Mouse (Mus musculus): ENCODE data around the gene Tmem82.

Tmem82 gene

DNA sequence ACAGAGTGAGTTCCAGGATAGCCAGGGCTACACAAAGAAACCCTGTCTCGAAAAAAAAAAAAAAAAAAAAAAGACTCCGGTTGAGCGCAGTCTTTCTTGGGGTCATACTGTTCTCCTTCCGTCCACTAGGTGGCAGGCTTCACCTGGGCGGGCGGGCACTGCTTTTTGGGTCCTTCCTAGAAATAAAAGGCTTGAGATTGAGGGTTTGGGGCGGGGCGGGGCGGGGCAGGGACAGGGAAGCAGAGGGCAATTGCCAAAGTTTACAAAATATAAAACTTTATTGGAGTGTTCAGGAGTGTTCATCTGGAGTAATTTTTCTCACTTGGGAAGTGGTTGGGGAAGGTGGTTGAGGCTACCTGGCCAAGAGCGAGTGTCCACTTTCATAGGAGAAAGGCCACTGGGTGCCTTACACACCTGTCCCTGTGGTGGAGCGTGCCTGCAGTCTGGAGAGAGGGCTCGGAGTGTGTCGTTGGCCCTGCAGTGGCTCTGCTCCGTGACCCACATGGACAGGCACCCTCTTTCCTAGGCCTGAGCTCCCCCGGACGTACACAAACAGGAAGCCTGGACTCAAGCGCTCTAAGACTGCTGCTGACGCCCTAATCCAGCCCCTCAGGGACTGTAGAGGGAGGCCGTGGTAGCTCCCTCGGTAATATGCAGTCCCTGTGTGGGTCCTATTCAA lies at the start of gene Tmem82:
TSS of gene Tmem82 (minus strand) at position 69 of the 679 bp plus-strand sequence.
- peak; percentile 37 to 55 for DNase-seq

DNA sequence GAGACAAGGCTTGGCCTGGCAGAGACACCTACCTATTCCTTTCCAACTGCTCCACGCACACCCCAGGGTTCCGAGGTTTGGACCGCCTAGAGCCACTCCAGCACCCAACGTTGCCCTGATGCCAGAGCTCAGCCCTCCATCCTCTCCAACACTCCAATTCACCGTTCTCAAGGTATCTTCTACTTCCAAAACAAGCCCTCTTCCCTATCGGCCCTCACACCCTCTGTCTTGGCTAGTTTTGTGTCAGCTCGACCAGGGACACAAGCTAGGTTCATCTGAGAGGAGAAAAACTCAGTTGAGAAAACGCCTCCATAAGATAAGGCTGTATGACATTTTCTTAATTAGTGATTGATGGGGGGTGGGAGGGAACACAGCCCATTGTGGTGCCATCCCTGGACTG lies 46.4 kb upstream of the Tmem82 start, which contains the start of gene Plekhm2:
TSS of gene Plekhm2 (minus strand) at position 101 of the 400 bp plus-strand sequence.
- DNase-seq = no peak

DNA sequence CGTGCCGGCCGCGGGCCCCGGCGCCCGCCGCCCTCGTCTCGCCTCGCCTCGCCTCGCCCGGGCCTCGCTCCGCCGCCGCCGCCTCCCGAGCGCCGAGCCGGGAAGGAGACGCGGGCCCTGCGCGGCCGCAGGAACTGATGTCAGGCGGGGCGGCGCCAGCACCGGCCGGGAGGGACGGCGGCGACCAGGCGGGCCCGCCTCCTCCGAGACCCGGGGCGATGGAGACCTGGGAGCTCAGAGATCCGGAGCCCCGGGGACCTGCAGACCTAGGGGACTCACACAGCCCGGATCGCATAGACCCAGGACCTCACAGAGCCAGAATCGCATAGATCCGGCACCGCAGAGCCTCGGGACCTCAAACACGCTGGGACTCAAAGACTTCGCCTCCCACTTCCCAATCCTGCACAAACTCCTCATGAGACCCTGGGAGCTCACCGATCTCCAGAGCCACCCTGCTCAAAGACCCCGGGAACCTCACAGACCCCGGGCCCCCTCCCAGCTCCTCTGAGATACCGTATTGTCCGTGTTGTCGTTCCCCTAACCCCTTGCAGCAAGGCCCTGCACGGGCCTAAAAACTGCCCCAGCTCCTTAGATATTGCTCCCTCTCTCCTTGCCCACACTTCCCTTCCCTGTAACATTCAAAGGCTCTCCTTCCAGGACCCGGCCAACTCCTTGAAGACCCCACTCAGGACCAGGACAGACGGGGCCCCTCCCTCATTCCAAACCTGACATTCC lies 45.7 kb upstream of the Tmem82 start:
- peak; percentile 54 to 74 for DNase-seq

DNA sequence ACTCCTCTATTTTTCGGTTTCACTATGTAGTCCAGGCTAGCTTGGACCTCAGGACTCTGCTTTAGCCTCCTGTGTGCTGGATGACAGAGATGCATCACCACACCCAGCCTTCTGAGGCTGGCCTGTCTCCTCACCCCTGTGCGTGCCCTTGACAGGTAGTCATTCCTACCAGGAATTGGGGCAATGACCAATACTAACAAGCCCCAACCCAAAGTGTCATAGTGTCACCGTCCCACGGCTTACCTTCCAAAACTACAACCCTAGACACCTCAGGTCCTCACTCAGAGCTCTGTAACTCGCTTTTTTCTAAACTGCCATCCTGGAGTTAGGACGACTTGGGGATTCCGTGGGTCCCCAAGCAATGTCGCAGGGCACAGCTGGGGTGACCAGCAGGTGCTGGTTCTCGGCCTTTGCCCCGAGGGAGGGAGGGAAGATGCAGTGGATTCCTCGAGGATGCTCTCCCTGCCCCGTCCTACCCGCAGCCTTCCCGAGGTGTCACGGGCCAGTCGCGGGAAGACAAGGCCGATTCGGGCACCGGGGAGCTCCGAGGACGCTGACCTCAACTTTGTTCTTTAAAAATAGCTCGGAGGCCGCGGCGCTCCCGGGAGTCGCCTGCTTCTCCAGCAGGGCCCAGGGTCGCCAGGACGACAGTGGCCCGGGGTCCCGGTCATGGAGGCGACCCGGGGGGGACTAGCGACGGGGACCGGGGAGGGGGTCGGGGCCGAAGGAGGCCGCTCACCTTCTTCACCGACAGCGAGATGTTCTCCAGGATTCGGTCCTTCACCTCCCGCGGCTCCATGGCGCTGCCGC lies 44.9 kb upstream of the Tmem82 start:
- peak in 1 of 2 experiments; percentile 28 for DNase-seq

DNA sequence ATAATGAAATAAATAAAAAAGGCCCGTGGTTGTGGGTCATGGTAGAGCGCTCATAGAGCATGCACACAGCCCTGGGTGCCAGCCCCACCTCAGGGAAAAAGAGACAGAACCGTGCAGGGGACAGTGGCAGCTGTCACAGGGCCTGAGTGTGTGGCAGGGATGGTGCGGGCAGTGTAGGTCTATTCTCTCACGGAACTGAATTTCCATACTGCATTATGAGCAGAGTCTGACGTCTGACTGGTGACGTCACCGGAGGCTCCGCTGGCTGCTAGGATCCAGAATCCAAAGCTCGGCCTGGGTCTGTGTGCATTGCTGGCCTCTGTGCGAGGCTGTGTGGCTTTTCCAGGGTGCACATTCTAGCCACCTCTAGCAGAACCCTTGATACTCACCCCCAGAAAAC lies 42.5 kb upstream of the Tmem82 start:
- no peak for DNase-seq

DNA sequence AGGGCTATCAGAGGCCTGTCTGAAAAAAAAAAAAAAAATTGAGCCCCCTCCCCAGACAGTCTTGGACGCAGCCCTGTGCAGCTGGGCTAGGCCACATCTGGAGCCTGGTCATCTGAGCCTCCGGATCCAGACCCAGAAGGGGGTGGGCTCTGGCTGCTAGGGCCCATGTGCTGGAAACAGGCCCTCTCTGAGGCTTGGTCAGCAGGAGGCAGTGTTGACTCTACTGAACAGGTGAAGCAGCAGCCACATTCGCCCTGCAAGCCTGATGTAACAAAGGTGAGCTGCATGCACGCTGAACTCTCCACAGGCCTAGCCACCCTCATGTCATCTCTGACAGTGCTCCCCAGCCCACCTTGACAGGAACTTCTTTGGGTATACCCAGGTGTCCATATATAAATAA lies 41.3 kb upstream of the Tmem82 start:
- no peak for DNase-seq

DNA sequence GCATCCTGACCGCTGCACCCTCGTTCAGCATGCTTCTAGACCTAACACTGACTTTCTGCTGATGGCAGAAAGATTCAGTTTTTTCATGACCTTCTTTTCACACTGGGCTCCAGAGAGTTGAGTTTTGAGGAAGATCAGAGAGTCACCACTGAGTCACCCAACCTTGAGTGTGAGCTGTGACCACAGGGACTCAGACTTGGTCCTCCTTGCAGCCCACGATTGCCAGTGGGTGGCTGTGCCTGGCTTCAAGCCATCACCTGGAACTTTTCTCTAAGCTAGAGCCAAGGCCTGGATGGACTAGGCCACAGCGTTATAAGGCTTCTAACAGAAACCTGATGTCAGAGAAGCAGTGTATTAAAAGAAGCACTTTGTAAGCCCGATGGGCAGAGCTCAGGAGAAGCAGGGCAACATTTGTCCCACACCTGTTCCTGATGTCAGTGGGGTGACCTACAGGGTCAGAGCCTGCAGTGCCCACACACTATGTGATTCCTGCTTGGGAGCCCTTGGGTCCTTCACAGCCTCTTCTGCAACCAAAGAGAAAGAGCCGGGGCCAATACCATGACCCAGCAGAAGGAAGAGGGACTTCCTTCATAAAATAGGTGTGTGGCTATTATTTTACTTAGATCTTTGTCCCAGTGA lies 40.5 kb upstream of the Tmem82 start:
- no peak for DNase-seq

DNA sequence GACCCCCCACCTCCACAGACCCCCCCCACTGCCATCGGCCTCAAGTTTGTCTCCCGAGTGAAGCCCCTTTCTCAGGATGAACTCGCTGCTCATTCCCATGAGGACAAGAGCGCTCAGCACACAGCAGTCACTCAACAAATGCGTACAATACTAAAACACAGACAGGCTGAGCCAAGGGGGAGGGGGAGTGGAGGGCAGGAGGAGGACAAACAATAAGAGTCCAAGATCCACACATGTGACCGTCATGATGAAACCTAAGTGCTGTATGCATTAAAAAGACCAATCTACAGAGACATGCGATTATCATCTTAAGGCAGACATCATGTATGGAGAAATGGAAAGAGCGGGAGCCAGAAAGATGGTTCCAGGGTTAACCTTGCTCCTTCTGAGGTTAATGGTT lies 38.5 kb upstream of the Tmem82 start:
- no peak for DNase-seq

DNA sequence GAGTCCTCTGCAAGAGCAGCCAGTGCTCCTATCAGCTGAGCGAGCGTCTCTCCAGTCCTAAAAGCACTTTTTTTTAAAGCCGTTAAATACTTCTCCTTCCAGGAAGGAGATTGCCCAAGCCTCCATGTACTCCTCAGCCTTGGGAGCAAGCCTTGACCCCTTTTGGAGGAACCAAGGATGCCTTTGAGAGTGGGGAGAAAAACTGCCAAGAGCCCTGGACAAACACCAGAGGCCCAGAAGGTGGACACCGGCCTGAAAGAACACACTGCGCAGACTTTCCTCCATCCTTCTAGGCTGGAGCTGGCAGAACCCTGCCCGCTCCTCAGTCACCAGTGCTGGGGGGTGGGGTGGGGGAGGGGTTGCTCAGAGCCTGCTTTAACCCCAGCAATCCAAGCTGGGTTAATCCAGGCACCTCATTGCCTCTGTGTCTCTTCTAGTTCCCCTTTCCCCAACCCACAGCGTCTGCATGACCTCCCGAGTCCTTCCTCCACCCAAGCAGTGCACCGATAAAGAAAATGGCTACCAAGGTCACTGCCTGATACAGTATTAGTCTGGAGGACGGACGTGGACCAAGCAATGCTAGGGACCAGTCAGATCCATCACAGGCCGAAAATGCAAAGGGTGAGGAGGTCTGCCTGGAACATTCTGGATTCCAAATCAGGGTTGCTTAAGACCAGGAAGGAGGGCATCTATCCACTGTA lies 37.6 kb upstream of the Tmem82 start:
- DNase-seq = no peak

DNA sequence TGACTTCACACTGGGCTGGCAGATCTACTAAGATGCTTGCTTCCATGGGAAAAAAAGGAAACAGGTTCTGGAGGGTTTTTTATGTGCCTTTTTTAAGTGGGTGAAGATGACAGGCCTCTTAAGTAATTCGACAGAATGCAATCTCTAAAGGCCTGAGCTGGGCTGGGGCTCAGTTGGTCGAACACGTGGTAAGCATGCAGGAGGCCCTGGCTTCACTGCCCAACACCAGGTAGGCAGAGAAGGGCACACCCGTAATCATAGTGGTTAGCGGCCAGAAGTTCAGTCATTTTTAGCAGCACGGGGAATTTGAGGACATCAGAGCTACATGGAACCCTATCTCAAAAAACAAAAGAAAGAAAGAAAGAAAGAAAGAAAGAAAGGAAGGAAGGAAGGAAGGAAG lies 36.1 kb upstream of the Tmem82 start:
- DNase-seq = no peak

DNA sequence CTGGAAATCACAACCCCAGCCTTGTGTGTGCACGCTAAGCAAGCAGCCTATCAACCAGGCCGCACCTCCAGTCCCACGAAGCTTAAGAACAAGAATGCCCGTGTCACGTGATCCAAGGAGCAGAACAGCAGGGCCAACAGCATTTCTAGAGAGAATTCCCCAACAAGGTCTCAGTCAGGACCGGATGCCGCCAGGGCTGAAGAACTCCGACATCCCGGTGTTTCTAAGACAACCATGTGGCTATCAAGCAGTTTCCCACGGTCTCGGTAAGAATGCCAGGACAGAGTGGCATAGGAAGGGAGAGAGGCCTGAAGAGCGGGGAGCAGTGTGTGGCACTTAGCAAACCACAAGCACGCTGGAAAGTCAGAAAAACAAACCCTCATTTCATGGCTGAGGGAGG lies 35.4 kb upstream of the Tmem82 start:
- no peak for DNase-seq

DNA sequence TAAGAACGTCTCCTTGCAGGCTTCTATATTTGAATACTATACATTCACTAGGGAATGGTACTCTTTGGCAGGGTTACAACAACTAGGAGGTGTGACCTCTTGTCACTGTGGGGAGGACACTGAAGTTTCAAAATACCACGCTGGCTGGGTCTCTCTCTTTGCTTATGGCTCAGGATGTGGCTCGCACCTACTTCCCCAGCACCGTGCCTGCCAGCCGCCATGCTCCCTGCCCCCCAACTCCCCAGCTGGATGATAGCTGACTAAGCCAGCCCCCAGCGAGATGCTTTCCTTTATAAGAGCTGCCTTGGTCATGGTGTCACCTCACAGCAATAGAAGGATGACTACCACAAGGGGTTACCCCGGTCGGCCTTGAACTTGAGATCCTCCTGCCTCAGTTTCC lies 34.6 kb upstream of the Tmem82 start:
- no peak for DNase-seq

DNA sequence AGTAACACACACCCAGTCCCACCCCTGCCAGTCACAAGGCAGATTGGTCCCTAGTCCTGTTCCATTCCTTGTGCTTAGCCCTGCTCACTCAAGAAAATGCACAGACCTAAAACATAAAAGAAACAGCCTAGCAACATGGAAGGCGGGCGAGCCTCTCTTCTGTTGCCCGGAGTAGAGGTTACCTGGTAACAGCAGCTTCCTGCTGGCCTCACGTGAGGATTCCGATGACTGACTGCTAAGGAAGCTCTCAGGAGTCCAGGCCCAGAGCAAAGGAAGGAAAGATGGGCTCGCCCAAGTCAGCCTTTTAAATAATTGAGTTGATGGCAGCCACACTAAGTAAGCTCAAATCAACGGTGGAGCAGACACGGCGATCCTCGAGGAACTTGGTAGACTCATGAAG lies 33.5 kb upstream of the Tmem82 start:
- DNase-seq = no peak

DNA sequence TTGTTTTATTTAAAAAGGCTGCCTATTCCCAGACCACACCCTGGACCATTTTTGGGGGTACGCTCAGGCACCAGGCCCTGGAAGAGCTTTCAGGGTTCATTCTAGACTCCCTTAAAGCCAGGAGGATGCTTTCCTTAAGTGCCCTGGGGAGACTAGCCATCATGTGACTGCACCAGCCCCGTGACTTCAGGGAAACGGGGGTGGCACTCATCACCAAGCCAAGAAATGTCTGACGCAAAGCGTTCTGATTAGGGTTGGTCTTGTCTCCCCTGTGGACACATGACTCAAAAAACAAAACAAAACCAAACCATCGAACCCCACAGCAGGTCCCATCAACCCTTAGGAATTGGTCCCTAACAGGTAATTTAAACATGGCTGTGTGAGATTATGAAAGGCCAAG lies 32.9 kb upstream of the Tmem82 start:
- no peak for DNase-seq

DNA sequence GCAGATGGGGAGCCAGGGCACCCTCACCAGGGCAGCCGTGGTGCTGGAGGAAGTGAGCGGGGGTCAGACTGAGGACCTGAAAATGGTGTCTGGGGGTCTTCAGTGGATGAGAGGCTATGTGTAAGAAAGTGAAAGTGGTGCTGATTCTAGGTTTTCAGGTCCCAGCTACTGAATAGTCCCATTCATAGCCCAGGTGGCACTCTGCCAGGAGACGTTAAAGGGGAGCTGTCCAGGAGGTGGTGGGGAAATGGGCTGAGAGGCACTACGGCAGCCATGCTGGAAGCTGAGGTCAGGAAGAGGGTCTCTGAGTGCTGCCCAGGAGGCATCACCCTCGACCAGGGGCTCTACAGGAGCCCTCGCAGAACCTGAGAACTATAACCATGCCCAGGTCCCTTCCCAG lies 30.8 kb upstream of the Tmem82 start:
- no peak for DNase-seq

DNA sequence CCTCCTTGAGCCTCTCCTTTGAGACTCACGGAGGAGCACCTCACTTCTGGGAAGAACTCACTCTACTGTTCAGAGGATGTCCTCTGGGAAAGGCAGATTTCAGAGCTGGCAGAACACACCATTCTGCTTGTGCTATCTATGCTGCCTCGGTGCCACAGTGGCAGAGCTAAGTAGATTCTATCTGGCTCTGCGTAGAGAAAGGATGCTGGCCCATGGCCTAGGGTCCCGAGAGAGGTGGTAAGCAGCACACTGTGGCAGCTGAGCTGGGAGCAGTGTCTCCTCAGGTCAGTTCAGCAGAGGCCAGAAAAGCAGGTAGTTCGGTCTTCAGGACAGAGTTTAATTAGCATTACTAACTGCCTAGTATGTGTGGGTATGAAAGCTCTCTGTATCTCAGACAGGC lies 29.8 kb upstream of the Tmem82 start:
- no peak for DNase-seq

DNA sequence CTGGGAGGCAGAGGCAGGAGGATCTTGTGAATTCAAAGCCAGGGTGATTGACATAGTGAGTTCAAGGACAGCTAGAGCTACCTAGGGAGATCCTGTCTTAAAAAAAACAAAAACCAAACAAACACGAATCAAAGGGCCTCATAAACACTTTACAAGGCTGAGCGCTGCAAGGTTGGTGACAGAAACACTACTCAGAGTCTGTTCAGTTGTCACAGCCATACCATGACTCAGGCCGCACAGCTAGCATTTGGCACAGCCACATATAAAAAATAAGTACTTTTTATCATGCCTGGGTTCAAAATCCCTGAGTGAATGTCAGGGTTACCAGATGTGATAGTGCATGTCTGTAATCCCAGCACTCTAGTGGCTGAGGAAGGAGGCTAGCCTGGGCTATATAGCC lies 28.8 kb upstream of the Tmem82 start:
- DNase-seq = no peak

DNA sequence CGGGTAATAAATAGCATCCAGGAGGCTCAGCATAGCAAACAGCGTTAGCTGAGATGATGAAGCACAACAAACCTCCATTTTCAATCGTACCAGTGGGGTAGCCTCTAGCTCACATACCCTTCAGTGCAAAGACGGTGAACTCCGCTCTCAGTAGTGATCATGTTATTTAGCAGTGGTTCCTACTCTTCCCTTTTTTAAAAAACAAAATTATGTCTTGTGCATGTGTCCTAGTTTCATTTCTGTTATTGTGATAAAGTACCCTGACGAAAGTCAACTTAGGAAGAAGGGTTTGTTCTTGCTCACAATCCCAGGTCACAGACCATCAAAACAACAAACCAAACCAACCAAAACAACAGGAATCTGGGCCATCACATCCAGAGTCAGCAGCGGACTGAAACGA lies 27.6 kb upstream of the Tmem82 start:
- DNase-seq = no peak

DNA sequence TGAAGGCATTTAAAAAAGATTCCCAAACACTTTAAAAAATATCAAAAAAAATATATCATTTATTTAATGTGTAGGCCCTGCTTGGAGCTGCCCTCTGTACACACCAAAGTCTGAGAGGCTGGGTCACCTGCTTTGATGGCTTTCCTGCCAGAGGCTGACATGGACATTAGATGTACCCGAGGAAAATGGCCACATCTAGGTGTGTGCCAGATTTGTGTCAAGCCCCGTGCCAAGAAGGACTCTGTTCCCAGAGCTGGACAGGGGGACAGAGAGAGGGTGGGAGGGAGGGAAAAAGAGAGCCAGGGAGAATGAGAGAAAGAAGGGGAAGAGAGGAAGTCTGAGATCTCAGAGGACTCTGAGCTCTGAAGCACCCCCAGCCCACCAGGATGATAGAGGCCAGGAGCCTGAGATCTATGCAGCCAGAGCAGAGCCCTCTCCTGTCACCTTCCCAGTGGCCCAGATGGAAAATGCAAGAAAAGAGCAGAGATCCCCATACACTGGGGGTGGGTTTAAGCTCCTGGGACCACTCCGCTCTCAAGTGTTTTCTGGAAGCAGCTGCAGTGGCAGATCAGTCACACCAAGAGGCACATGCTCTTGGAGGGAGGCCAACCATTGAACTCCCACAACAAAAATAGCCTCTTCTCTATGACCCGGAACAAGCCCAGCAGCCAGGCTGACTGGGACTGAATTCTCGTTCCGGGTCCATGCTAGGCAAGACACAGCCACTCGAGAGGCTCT lies 24.9 kb upstream of the Tmem82 start:
- no peak for DNase-seq

DNA sequence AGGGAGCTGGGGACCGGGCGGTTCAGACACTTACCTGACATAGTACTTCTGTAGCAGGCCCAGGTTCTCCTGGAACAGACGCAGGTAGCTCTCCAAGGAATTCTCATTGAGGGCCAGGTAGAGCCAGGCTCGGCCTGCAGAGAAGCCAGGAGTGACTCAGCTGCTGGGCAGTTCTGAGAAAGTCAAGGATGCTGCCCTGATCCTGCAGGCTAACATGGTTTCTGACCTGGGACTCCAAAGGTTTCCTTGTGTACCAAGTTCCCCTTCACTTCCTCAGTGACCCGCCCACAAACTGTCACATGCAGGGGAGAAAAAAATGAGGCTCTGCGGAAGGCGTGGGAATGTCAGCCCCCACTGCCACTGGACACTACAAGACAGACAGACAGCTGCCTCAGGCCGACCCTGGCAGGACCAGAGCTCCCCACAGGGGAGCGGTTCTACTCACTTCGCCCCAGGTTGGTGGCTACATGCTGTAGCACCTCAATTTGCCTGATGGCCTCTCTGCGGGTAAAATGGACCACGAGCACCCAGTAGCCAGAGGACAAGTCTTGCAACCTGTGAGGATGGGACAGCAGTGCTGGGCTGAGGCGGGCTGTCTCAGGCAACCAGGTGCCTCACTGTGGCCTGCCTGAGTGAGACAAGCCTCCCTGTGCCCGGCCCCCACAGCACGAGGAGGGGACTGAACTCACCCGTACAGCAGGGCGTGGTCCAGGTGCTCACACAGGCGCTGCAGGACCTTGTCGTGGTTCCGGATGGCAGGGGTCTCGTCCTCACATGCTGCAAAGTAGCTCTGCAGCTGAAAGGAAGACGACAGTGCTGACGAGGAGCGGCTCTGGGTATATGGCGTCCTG lies 23.8 kb upstream of the Tmem82 start:
- no peak for DNase-seq

DNA sequence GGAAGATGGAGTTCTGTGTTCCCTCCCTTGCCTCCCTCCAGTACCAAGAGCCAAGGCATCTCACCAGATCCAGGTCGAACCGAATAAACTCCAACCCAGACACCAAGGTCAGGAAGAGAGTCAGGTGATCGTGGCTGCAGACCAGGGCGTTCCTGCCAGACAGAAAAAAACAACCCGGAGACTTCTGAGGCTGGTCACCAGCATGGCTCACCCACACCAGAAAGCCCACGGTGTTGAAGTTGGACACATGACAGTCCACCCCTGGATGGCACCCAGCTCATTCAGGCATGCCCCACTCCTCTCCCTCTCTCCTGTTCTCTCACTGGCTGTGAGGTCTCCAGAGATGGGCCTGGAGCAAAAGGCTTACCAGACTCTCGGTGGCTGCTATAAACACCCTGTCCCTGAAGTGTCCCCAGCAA lies 22.9 kb upstream of the Tmem82 start:
- no peak for DNase-seq
